Mouse (Mus musculus) lung, postnatal 0 days (tissue): ENCODE data around the gene Zbtb9. TPM values are rescaled to one million over a fixed set of nuclear protein-coding genes. Genes with fewer than 3 reads are reported as not detected.

Experiments used
- ATAC-seq: fragments of 200-750 bp; cut with Nextera tagmentation; 2 replicates; pipeline ENCODE4 v1.8.0; 2017; ENCODE audit warnings: moderate library complexity
- DNase-seq: peaks from one replicate; pipeline ENCODE4 v3.0.0-alpha.2; 2016; ENCODE audit warnings: low spot score
- H3K27ac ChIP-seq: fragments of 300-500 bp; sonication (generic); 2 replicates; pipeline ENCODE4 v1.5.1; 2014; ENCODE audit warnings: antibody characterized with exemption, mild to moderate bottlenecking, low read length, mixed read lengths
- H3K27me3 ChIP-seq: fragments of 300-500 bp; sonication (generic); replicated peaks from 2 replicates; pipeline ENCODE4 v1.6.1; 2014; ENCODE audit warnings: low read length, mixed read lengths; ENCODE audit not compliant: insufficient read depth
- H3K36me3 ChIP-seq: fragments of 300-500 bp; sonication (generic); 2 replicates; pipeline ENCODE4 v1.6.1; 2014; ENCODE audit warnings: low read length, mixed read lengths; ENCODE audit not compliant: insufficient read depth
- H3K4me1 ChIP-seq: fragments of 300-500 bp; sonication (generic); 2 replicates; pipeline ENCODE4 v1.6.1; 2014; ENCODE audit warnings: antibody characterized with exemption, low read depth, low read length, mixed read lengths; ENCODE audit not compliant: insufficient read depth
- H3K4me2 ChIP-seq: fragments of 300-500 bp; sonication (generic); replicated peaks from 2 replicates; pipeline ENCODE4 v1.6.1; 2014; ENCODE audit warnings: low read depth, mild to moderate bottlenecking, low read length, moderate library complexity, mixed read lengths
- H3K4me3 ChIP-seq: fragments of 300-500 bp; sonication (generic); 2 replicates; pipeline ENCODE4 v1.5.1; 2014; ENCODE audit warnings: low read depth, low read length
- H3K9ac ChIP-seq: fragments of 300-500 bp; sonication (generic); replicated peaks from 2 replicates; pipeline ENCODE4 v1.6.1; 2014; ENCODE audit warnings: low read depth, mild to moderate bottlenecking
- H3K9me3 ChIP-seq: fragments of 300-500 bp; sonication (generic); 2 replicates; pipeline ENCODE4 v1.6.1; 2016; ENCODE audit warnings: low read length, mixed read lengths
- CTCF ChIP-seq: IDR thresholded peaks from 2 replicates; pipeline ENCODE4 v1.5.1; 2016; ENCODE audit warnings: antibody characterized with exemption, mild to moderate bottlenecking
- EP300 ChIP-seq: IDR thresholded peaks from 2 replicates; pipeline ENCODE4 v1.6.1; 2016; ENCODE audit warnings: antibody characterized with exemption, mild to moderate bottlenecking, control low read depth
- WGBS: fragments of 180-500 bp; shearing (Covaris S2); extraction: QIAGEN DNeasy Blood & Tissue Kit; methylation state at CpG from one replicate; pipeline ENCODE4 v1.1.7; 2014; 5-methylcytosine and 5-hydroxymethylcytosine counted together
- polyA plus RNA-seq: library from polyadenylated mRNA; unstranded; fragments of >200 nt; fragmentation: Nextera tagmentation; extraction: Ambion mirVana; gene quantifications from 2 replicates; pipeline ENCODE4 v1.2.1, GENCODE M21; 2015

Zbtb9 gene
- polyA plus RNA-seq, 1 experiment from 2014 or later = 9.3 TPM

- Histone ChIP-seq H3K9ac (no peak overlapping the region), H3K36me3 (no peaks in the 10 kb centered on the region), H3K27me3 (no peaks in the 10 kb centered on the region), H3K4me3 (no peak overlapping the region), H3K27ac (no peak overlapping the region), H3K4me1 (no peaks in the 10 kb centered on the region), H3K9me3 (no peaks in the 10 kb centered on the region), H3K4me2 (no peak overlapping the region)
- TF ChIP-seq EP300 (no peak), CTCF (no peak)
- ATAC-seq (no peak), DNase-seq (no peak)
These were observed 17.6 kb downstream of the Zbtb9 start for GRCm38 (mm10) chr17:26990521-26990920.

DNA sequence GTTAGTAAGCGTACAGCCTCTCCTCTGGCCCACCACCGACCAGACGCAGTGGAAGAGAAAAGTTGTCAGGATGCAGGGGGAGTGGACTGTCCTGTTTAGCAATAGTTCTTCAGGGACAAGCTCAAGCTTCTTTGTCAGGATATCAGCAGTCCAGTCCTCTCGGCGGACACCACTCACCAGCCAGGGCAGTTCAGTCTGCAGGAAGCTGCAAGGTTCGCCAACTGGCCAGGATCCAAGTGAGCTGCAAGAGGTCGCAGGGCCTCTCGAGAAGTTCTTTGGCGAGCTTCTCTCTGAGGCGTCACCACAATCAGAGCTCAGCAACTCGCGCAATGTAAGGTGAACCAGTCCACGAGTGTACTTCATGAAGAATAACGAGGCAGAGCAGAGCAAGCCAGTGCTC, 21.4 kb downstream of the Zbtb9 start:
- Histone ChIP-seq H3K9me3 (no peaks in the 10 kb centered on the region), H3K4me3 (no peak overlapping the region), H3K4me2 (peak overlapping the region; percentile 38), H3K4me1 (no peaks in the 10 kb centered on the region), H3K9ac (no peak overlapping the region), H3K27ac (peak overlapping the region; percentile 82), H3K36me3 (no peaks in the 10 kb centered on the region), H3K27me3 (no peaks in the 10 kb centered on the region)
- 10% methylated on average over 14 of the region's 14 CpGs for whole genome bisulfite sequencing
- DNase-seq (peak; percentile 95), ATAC-seq (peak; percentile 79)
- TF ChIP-seq EP300 (no peak), CTCF (no peak)

DNA sequence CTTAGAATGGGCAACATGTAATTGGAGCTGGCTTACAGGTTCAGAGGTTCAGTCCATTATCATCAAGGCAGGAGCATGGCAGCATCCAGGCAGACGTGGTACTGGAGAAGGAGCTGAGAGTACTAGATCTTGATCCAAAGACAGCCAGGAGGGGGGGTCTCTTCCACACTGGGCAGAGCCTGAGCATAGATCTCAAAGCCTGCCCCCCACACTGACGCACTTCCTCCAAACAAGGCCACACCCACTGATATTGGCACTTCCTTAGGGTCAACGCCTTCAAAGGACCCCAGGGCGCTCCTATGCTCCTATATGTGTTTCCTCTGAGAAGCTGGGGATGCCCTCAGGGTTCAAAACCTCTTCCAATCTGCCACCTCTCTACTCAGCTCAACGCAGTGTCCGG, 22.0 kb downstream of the Zbtb9 start:
- 54% methylated on average over 6 of the region's 6 CpGs for WGBS
- no peaks in the 10 kb centered on the region for H3K4me1 ChIP-seq
- no peaks in the 10 kb centered on the region for H3K27me3 ChIP-seq
- H3K9me3 ChIP-seq = no peaks in the 10 kb centered on the region
- peak overlapping the region; percentile 38; the same call in 1 of the 2 replicates for H3K4me2 ChIP-seq
- no peaks in the 10 kb centered on the region for H3K36me3 ChIP-seq
- H3K9ac ChIP-seq = no peak overlapping the region
- no peak overlapping the region for H3K4me3 ChIP-seq
- TF ChIP-seq EP300 (peak; percentile 28; the same call in 1 of the 2 replicates), CTCF (0 out of 2 replicates have a peak, but pooled peaks have one; percentile 3)
- peak overlapping the region; percentile 82 for H3K27ac ChIP-seq
- ATAC-seq = peak; percentile 83
- DNase-seq = peak; percentile 73

- Histone ChIP-seq H3K9ac (no peak overlapping the region), H3K4me3 (no peak overlapping the region), H3K4me2 (no peak overlapping the region), H3K36me3 (no peaks in the 10 kb centered on the region), H3K27me3 (no peaks in the 10 kb centered on the region), H3K4me1 (no peaks in the 10 kb centered on the region), H3K9me3 (no peaks in the 10 kb centered on the region), H3K27ac (peak overlapping the region; percentile 82)
- WGBS = 51% methylated on average over 8 of the region's 8 CpGs
- TF ChIP-seq CTCF (no peak), EP300 (no peak)
- DNase-seq (peak; percentile 35), ATAC-seq (peak; percentile 43; the same call in 1 of the 2 replicates)
These were observed 22.6 kb downstream of the Zbtb9 start for GRCm38 (mm10) chr17:26995562-26995961.

GRCm38 (mm10) chr17:26997661-26998060, 24.7 kb downstream of the Zbtb9 start:
- no peak for DNase-seq
- ATAC-seq = no peak
- Histone ChIP-seq H3K9me3 (no peaks in the 10 kb centered on the region), H3K27ac (no peak overlapping the region), H3K4me3 (no peak overlapping the region), H3K9ac (no peak overlapping the region), H3K4me1 (no peaks in the 10 kb centered on the region), H3K36me3 (no peaks in the 10 kb centered on the region), H3K27me3 (no peaks in the 10 kb centered on the region), H3K4me2 (no peak overlapping the region)
- TF ChIP-seq CTCF = no peak
- TF ChIP-seq EP300 = no peak
- WGBS = 74% methylated on average over 4 of the region's 4 CpGs

DNA sequence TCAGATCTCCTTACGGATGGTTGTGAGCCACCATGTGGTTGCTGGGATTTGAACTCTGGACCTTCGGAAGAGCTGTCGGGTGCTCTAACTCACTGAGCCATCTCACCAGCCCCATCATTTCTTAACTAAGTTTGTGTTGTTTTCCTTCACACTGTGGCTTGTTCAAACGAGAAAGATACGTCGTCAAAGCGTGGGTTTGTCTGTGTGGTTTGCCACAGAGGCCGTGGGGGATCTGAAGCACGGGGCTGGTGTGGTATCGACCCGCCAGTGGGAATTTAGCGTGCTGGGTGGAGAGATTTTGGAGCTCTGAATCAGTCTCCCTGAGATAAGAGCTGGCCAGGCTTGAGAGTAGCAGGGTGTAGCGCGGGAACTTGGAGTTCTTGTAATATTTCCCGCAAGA, 25.3 kb downstream of the Zbtb9 start:
- Histone ChIP-seq H3K4me3 (no peak overlapping the region), H3K27ac (no peak overlapping the region), H3K4me1 (no peaks in the 10 kb centered on the region), H3K36me3 (no peaks in the 10 kb centered on the region), H3K4me2 (no peak overlapping the region), H3K9me3 (no peaks in the 10 kb centered on the region), H3K27me3 (no peaks in the 10 kb centered on the region), H3K9ac (no peak overlapping the region)
- ATAC-seq = no peak
- TF ChIP-seq CTCF (no peak), EP300 (no peak)
- 73% methylated on average over 15 of the region's 15 CpGs for WGBS
- DNase-seq = no peak

- no peaks in the 10 kb centered on the region for H3K27me3 ChIP-seq
- TF ChIP-seq EP300 (no peak), CTCF (no peak)
- no peaks in the 10 kb centered on the region for H3K9me3 ChIP-seq
- H3K4me2 ChIP-seq = no peak overlapping the region
- ATAC-seq (no peak), DNase-seq (no peak)
- H3K36me3 ChIP-seq = no peaks in the 10 kb centered on the region
- H3K4me3 ChIP-seq = no peak overlapping the region
- no peak overlapping the region for H3K27ac ChIP-seq
- H3K9ac ChIP-seq = no peak overlapping the region
- H3K4me1 ChIP-seq = no peaks in the 10 kb centered on the region
- 71% methylated on average over 12 of the region's 12 CpGs for WGBS
These were observed 27.0 kb downstream of the Zbtb9 start for GRCm38 (mm10) chr17:26999996-27000395.
